Mouse (Mus musculus) Muller cell, postnatal 12 days (primary cell): ENCODE results near the gene Fmnl3.
"Not testable (repeated sequence)": the region's sequence is repeated elsewhere in the genome, so short reads cannot be mapped to it uniquely, and the experiment has no call there.

Experiments used
- DNase-seq: peaks from one replicate; pipeline ENCODE4 v3.0.0-alpha.2; 2015; ENCODE audit errors: inconsistent ontology term

Fmnl3 gene

GRCm38 (mm10) chr15:99387976-99388375 lies 17.7 kb upstream of the Fmnl3 start:
- DNase-seq, result no peak

DNA sequence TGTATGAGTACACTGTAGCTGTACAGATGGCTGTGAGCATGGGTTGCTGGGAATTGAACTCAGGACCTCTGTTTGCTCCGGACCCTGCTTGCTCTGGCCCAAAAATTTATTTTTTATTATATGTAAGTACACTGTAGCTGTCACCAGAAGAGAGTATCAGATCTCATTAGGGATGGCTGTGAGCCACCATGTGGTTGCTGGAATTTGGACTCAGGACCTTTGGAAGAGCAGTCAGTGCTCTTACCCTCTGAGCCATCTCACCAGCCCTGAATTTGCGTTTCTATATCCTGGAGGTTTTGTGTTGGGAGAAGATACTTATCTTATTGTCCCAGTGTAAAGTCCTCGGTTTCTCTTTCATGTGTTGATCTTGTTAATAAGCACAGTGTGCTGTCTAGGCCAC lies 16.5 kb upstream of the Fmnl3 start:
- DNase-seq, result no peak

- DNase-seq, result not testable (repeated sequence)
Observed at GRCm38 (mm10) chr15:99386110-99386509, 15.8 kb upstream of the Fmnl3 start.

- no peak for DNase-seq
Observed at GRCm38 (mm10) chr15:99384071-99384470, 13.8 kb upstream of the Fmnl3 start.

DNA sequence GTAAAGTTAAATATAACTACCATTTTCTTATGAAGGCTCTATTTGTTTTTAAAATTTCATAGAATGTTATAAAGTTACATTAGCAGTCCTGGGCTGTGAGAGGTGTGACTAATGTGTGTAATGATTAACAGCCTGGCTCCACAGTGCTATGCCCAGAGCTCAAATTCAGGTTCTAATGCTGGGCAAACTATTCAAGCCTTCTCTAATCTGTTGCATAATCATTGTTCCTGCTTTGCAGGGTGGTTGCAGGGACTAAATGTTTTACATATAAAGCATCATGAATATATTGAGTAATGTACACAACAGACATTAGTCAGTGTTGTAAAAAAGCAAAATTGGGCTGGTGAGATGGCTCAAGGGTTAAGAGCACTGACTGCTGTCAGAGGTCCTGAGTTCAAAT lies 12.6 kb upstream of the Fmnl3 start:
- DNase-seq, result no peak

DNA sequence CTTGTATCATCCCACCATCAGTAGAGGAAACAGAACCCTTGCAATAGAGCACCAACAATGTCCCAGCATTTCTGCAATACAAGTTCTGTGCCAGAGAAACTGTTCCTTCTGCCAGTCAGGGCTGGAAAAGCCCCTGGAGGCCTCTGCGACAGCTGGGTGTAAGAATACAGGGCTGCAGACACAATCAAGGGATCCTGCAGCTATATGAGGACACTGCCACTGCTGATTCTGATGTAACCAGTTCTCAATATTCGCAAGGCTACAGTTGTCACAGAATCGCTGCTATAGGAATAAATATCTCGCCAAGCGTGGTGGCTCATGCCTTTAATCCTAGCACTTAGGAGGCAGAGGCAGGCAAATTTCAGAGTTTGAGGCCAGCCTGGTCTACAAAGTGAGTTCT lies 6.0 kb upstream of the Fmnl3 start:
- DNase-seq, result no peak

GRCm38 (mm10) chr15:99375581-99375980 lies 5.3 kb upstream of the Fmnl3 start:
- no peak for DNase-seq

GRCm38 (mm10) chr15:99375036-99375435 lies 4.8 kb upstream of the Fmnl3 start:
- no peak for DNase-seq

- no peak for DNase-seq
Observed at GRCm38 (mm10) chr15:99372761-99373160, 2.5 kb upstream of the Fmnl3 start.

DNA sequence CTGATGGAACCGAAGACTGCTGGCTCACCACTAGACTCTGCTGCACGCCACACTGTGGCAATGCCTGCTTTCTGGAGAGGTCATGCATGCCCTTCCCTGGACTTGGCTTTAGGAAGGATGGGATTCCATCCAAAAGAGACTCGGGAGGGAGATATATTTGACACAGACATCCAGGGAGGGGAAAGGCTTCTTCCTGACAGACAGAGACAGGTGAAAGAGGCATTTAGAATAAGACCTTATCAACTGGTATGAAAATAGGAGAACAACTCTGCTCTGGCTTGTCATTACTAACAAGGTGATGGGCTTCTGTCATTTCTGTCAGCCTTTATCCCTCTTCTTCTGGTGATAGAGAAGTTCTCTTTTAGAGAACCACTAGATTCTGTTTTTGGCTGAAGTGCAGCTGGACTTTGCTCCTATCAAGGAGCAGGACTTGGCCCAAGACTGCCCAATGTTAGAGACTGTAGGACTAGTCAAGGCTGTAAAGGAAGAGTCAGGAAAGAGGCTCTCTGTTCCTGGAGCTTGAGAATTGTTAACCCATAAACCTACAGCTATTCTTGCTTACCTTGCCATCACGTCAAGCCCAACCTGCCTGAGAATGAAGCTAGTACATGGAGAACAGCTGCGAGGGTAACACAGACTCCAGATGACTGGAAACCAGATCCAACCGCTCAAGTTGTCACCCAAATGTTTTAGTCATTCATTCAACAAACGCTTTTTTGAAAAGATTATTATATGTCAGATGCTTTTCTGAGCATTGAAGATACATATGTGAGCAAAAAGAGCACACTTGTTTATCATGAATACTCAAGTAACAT lies 1.5 kb upstream of the Fmnl3 start:
- no peak for DNase-seq

DNA sequence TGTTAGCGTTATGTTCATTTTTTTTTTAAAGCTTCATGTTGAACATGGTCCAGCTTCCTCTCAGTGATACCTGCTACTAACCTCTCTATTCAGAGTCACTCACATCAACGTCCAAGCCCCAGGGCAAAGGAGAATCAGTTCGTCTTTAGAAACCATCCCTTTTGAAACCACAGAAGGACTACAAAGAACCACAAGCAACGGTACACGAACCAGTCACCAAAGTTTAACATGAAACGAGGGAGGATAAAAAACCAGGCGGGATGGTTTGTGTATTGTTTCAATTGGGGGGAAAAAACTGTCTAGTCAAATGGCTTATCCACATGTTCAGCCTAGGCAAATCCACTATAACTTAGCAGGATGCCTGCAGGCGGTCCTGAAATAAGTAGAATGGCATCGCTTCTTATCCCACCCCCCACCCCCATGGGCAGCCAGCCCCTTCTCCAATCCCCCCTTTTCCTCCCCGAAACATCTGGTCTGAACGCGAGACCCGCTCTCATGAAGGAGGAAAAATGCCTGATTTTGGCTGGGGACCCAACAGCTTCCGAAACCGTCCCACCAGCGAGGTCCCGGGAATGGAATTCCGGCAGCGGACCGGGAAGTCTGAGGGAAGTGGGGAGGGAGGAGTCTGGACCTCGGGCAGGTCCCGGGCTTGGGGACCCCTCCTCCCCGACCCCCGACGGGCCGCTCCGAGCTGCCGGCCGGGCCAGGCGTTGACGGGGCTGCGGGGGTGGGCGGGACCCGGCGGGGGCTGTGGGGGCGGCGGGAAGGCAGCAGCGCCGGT lies 701 bp downstream of the Fmnl3 start:
- peak; percentile 52 for DNase-seq

GRCm38 (mm10) chr15:99368583-99369266 lies 1.6 kb downstream of the Fmnl3 start:
- DNase-seq, result no peak

DNA sequence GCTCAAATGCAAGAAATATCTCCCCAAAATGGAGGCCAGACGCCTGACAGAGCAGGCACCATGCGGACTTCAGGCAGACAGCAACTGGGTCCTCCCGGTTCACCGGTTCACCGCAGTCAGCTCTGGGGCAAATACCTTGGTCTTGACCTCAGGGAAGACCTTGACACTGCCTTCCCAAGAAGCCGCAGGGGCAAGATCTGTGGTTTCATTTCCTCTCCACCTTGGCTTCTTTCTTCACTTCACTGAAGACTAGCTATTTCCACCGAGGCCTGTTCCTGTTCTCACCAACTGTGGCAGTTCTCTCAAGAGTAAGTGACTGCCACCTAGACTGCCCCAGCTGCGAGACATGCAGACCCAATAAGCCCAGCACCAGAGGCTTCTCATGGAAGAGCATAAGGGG lies 5.4 kb downstream of the Fmnl3 start:
- no peak for DNase-seq

- DNase-seq, result no peak
Observed at GRCm38 (mm10) chr15:99364022-99364530, 6.2 kb downstream of the Fmnl3 start.

GRCm38 (mm10) chr15:99358952-99359351 lies 11.3 kb downstream of the Fmnl3 start:
- no peak for DNase-seq

DNA sequence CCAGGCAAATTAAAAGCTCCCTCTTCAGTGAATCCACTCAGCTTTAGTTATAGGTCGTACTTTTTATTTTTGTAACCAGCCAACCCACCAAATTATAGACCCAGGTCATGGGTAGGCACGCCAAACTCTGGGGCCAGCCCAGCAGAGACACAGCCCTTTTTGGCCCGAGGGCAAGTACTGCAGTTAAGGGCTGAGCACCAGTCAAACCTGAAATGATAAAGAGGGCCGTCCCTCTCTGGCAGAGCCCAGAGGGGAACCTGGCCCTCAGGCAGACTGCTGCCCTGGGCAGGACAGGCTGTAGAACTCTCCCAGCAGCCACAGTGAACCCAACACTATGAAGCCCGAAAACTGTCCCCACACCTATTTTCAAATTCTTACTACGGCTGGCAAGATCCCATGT lies 13.8 kb downstream of the Fmnl3 start:
- no peak for DNase-seq

DNA sequence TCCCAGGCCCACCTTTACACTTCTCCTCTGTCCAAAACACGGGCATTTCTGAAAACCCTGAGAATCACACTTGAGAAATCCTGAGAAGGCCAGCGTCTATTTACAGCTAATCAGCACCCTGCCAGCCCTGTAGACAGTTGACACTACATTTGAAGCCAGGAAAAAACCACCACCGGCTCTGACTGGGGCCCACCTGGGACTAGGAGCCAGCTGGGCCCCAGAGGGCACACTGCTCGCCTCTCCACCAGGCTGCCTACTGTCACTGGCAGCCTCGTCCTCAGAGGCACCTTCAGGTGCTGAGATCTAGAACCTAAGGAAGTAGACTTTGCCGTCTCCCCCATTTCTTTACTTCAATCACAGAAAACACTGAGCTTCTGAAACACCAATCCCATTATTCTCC lies 14.6 kb downstream of the Fmnl3 start:
- no peak for DNase-seq

GRCm38 (mm10) chr15:99352306-99352705 lies 18.0 kb downstream of the Fmnl3 start:
- no peak for DNase-seq

GRCm38 (mm10) chr15:99351610-99352009 lies 18.7 kb downstream of the Fmnl3 start:
- no peak for DNase-seq

- no peak for DNase-seq
Observed at GRCm38 (mm10) chr15:99344961-99345360, 25.3 kb downstream of the Fmnl3 start.

GRCm38 (mm10) chr15:99344148-99344870 lies 26.0 kb downstream of the Fmnl3 start:
- DNase-seq, result no peak
